Mouse (Mus musculus): Measurements from ENCODE around the gene Acot9. TPM values are rescaled to one million over a fixed set of nuclear protein-coding genes. Genes with fewer than 3 reads are reported as not detected.

Gene Acot9
- polyA plus RNA-seq (2012; rRNA removed) (3.2 and 5.9 TPM in 2 replicates), polyA plus RNA-seq (2014; fragmentation: Nextera tagmentation; extraction: Ambion mirVana) (11.4 and 12.9 TPM in 2 replicates)

DNA sequence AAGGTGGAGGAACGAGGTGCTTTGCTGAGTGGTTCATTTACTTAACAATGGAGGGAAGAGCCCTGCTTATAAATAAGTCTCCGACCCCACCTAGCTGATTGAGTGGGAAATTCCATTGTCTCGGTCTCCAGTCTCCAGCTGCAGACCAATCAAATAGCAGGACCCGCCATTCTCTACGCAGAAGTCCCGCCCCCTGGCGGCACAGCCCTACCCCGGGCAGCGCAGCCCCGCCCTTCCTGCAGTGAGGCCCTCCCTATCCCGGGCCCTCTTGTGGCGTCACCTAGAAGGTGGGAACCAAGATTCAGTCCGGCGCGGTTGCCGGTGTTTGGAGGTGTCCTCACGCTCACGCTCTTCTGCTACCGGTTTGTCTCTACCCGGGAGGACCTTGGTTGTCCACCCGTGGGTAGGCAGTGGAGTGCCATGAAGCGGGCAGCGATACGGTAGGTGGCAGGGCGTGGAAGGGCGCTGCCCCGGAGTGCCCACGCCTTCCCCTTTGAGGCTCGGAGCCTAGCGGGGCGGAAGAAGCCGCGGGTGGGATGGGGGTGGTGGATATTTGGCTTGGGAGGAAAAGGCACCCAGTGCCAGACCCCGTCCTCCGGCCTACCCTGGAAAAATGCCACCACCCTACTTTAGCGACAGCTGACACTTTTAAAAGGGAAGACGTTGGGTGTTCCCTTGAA is at the start of gene Acot9:
TSS of gene Acot9 (plus strand) at position 209 of the 680 bp plus-strand sequence.
- ATAC-seq (ENCODE audit: insufficient read depth): peak; percentile 100
- H3K27ac ChIP-seq: no peak within 1 kb of the TSS
- TF ChIP-seq CTCF (IDR thresholded peaks at IDR 0.05; ENCODE audit: low read depth) (peak; percentile 74), EP300 (IDR thresholded peaks at IDR 0.05; ENCODE audit: low read depth) (no peak)

DNA sequence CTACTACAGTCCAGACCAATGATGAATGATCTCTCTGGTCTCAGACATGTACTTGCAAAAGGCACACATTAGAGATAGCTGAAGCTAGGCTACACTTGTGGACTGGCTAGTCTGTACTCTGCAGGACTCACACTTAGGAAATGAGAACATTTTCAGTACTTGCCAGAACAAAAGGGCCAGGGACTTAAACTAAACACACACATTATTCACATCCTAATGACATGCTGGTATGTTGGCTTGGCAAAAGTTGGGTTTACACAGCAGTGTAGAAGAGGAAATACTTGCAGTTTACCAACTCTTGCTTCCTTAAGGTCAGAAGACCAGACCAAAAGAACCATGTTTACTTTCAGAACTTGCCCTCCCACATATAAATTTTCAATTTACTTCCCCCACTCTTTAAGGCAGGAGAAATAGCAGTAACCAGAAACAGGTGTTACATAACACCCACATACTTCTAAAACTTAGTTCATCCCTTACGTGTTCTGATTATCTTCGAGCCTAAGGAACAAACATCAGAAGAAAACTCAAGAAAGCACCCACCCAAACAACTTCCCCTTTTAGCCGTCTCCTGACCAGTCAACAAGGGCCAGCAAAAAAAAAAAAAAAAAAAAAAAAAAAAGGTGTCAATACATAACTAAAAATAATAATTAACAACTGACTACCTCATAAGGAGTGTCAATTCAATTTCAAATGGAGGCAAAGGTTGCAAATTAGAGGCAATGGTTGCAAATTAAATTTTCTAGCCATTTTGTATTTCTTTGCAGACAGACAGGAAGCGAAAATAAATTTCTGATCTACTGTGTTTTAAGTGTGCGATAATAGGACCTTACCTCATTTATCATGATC is 47.7 kb upstream of the Acot9 start:
- no peaks in the 10 kb centered on the region for H3K9me3 ChIP-seq (ENCODE audit: control insufficient read depth, low read length)
- H3K9ac ChIP-seq (replicated peaks): no peak overlapping the region
- 39% methylated on average over 5 of the region's 5 CpGs for WGBS (ENCODE audit: insufficient replicate concordance)
- DNase-seq (ENCODE audit: low read depth in 3 of 3, low spot score in 3 of 3): no peak
- 0 out of 4 replicates have a peak, but pooled peaks cover 0 to 2% of the 10 kb centered on the region in 2 experiments for H3K4me1 ChIP-seq (replicated peaks; ENCODE audit: control insufficient read depth in 2 of 2, insufficient read depth in 2 of 2, low read length in 1 of 2)
- no peaks in the 10 kb centered on the region for H3K36me3 ChIP-seq (replicated peaks; ENCODE audit: control insufficient read depth, insufficient read depth, low read depth)
- peak overlapping the region in 1 of 2 experiments; percentile 66; a peak in 2 of 4 replicates for H3K4me3 ChIP-seq (ENCODE audit: insufficient read depth in 1 of 2, low read depth in 2 of 2, low read length in 2 of 2)
- no peak for ATAC-seq (ENCODE audit: insufficient read depth)
- H3K27ac ChIP-seq: no peak overlapping the region
- H3K27me3 ChIP-seq (ENCODE audit: control insufficient read depth, insufficient read depth, low read length): no peaks in the 10 kb centered on the region
- peak overlapping the region; percentile 70 for H3K4me2 ChIP-seq (ENCODE audit: low read depth)
- TF ChIP-seq CTCF (IDR thresholded peaks at IDR 0.05; ENCODE audit: low read depth) (no peak), EP300 (IDR thresholded peaks at IDR 0.05; ENCODE audit: low read depth) (no peak)

More for the DNA sequence above, at the start of gene Acot9:
- H3K4me3 ChIP-seq (ENCODE audit: insufficient read depth in 1 of 2, low read depth in 2 of 2, low read length in 2 of 2): peak within 1 kb of the TSS; percentile 63 to 66
- peak within 1 kb of the TSS; percentile 60 for H3K4me2 ChIP-seq (ENCODE audit: low read depth)
- peak; percentile 60 to 72 (median 66) for DNase-seq (ENCODE audit: low read depth in 3 of 3, low spot score in 3 of 3)
- H3K27me3 ChIP-seq (ENCODE audit: control insufficient read depth, insufficient read depth, low read length): no peaks in the 10 kb centered on the region
- no peaks in the 10 kb centered on the region for H3K36me3 ChIP-seq (replicated peaks; ENCODE audit: control insufficient read depth, insufficient read depth, low read depth)
- H3K9ac ChIP-seq (replicated peaks): peak within 1 kb of the TSS; percentile 63
- H3K9me3 ChIP-seq (ENCODE audit: control insufficient read depth, low read length): no peaks in the 10 kb centered on the region
- no peaks in the 10 kb centered on the region for H3K4me1 ChIP-seq (replicated peaks; ENCODE audit: control insufficient read depth in 2 of 2, insufficient read depth in 2 of 2, low read length in 1 of 2)
- WGBS (ENCODE audit: insufficient replicate concordance): 20% methylated on average over 36 of the region's 37 CpGs

DNA sequence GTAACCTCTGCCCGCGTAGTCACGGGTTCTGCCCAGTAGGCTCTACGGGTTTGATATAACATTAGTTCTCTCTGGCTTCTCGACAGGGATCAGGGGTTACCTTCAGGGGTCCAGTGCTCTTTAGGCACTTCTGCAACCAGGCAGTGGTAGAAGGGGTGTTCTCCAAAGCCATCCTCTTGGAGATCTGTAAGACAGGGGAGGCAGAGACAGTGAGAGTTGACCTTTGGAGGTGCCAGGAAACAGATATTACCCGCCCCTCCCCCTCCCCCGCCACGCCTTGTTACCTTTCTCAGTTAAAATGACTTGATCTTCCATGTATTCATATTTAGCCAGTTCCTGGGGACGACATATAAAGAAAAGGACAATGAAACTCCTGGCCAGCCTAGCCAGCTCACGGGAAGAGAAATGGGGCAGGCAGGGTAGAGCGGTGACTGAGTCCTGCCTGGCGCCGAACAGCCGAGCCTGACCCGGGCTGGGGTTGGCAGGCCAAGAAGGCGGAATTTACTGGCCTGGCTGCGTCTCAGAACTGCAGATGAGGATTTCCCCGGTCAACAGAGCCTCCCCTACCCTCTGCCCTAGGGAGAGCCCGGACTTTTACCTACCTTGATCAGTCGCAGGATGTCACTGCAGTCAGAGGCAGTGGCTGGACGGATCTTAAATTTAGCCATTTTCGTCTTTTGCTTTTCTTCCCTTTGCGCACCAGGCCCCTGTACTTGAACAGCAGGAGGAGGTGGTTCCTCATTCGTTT is 46.6 kb upstream of the Acot9 start:
- Histone ChIP-seq H3K9ac (replicated peaks) (peak overlapping the region; percentile 66), H3K9me3 (ENCODE audit: control insufficient read depth, low read length) (no peaks in the 10 kb centered on the region), H3K4me2 (ENCODE audit: low read depth) (peak overlapping the region; percentile 70), H3K27me3 (ENCODE audit: control insufficient read depth, insufficient read depth, low read length) (no peaks in the 10 kb centered on the region), H3K27ac (peak overlapping the region; percentile 39; the same call in 1 of the 2 replicates), H3K4me1 (replicated peaks; ENCODE audit: control insufficient read depth in 2 of 2, insufficient read depth in 2 of 2, low read length in 1 of 2) (0 out of 4 replicates have a peak, but pooled peaks cover 0 to 2% of the 10 kb centered on the region in 2 experiments), H3K36me3 (replicated peaks; ENCODE audit: control insufficient read depth, insufficient read depth, low read depth) (no peaks in the 10 kb centered on the region), H3K4me3 (ENCODE audit: insufficient read depth in 1 of 2, low read depth in 2 of 2, low read length in 2 of 2) (peak overlapping the region; percentile 66 to 87)
- no peak for TF ChIP-seq EP300 (IDR thresholded peaks at IDR 0.05; ENCODE audit: low read depth)
- TF ChIP-seq CTCF (IDR thresholded peaks at IDR 0.05; ENCODE audit: low read depth): no peak
- peak in 1 of 3 experiments; percentile 14 for DNase-seq (ENCODE audit: low read depth in 3 of 3, low spot score in 3 of 3)
- peak; percentile 68 for ATAC-seq (ENCODE audit: insufficient read depth)
- WGBS (ENCODE audit: insufficient replicate concordance): 13% methylated on average over 23 of the region's 24 CpGs

- WGBS (ENCODE audit: insufficient replicate concordance): 6% methylated on average over 26 of the region's 26 CpGs
- H3K36me3 ChIP-seq (replicated peaks; ENCODE audit: control insufficient read depth, insufficient read depth, low read depth): no peaks in the 10 kb centered on the region
- H3K9ac ChIP-seq (replicated peaks): peak within 1 kb of the TSS; percentile 66
- no peaks in the 10 kb centered on the region for H3K9me3 ChIP-seq (ENCODE audit: control insufficient read depth, low read length)
- peak; percentile 77 to 84 (median 78) for DNase-seq (ENCODE audit: low read depth in 3 of 3, low spot score in 3 of 3)
- peak; percentile 99 for ATAC-seq (ENCODE audit: insufficient read depth)
- H3K4me3 ChIP-seq (ENCODE audit: insufficient read depth in 1 of 2, low read depth in 2 of 2, low read length in 2 of 2): peak within 1 kb of the TSS; percentile 66 to 87
- H3K4me2 ChIP-seq (ENCODE audit: low read depth): peak within 1 kb of the TSS; percentile 70
- peak within 1 kb of the TSS; percentile 39; the same call in 1 of the 2 replicates for H3K27ac ChIP-seq
- 0 out of 4 replicates have a peak, but pooled peaks cover 0 to 2% of the 10 kb centered on the region in 2 experiments for H3K4me1 ChIP-seq (replicated peaks; ENCODE audit: control insufficient read depth in 2 of 2, insufficient read depth in 2 of 2, low read length in 1 of 2)
- TF ChIP-seq CTCF (IDR thresholded peaks at IDR 0.05; ENCODE audit: low read depth) (peak; percentile 85), EP300 (IDR thresholded peaks at IDR 0.05; ENCODE audit: low read depth) (no peak)
- no peaks in the 10 kb centered on the region for H3K27me3 ChIP-seq (ENCODE audit: control insufficient read depth, insufficient read depth, low read length)
These were observed 46.0 kb upstream of the Acot9 start, which contains the start of gene Sat1 for GRCm38 (mm10) chrX:155216271-155216670. Gene Sat1 (minus strand): TSS chrX:155216449.
